Mouse (Mus musculus) megakaryocyte, embryonic 14.5 days (primary cell): Measurements from ENCODE around the gene Tmem174.

Source experiments
- FLI1 ChIP-seq: IDR thresholded peaks from 2 replicates; pipeline ENCODE4 v1.6.1; 2012; ENCODE audit warnings: low read length, inconsistent platforms, mixed read lengths
- GATA1 ChIP-seq: IDR thresholded peaks from 3 replicates; pipeline ENCODE4 v1.6.1; 2012; ENCODE audit warnings: mixed read lengths, low read length, inconsistent platforms, borderline replicate concordance

DNA sequence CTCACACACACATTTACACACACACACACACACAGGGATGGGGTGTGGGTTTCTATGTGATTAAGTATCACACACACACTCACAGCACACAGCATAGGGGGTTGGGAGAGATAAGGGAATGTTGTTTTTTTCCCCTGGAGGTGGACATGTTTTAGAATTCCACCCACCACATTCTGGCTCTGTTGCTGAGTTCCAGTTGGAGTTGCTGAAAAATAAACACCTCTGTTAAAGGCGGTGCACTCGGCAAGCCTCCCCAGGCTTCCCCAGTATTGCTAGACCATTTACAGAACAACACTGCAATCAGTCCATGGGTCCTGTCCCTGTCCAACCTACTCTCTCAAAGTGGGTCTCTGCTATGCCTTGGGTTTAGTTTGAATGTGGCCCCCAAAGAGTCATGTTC, 15.0 kb upstream of the Tmem174 start:
- no peak for TF ChIP-seq GATA1
- TF ChIP-seq FLI1 = no peak
